Mouse (Mus musculus): ENCODE data around the gene Ehd1.
A peak's percentile ranks its signal among the peaks of the same experiment; 100 is the strongest.

The Ehd1 gene

GRCm38 (mm10) chr19:6331719-6332516 is 55.4 kb downstream of the Ehd1 start:
- DNase-seq (ENCODE audit: low read depth in 1 of 2, low spot score in 2 of 2): peak in 1 of 2 experiments; percentile 37

- DNase-seq (ENCODE audit: low read depth in 1 of 2, low spot score in 2 of 2): no peak
Observed at GRCm38 (mm10) chr19:6333761-6334595, 57.5 kb downstream of the Ehd1 start.

GRCm38 (mm10) chr19:6334673-6335457 is 58.3 kb downstream of the Ehd1 start, which contains the start of gene Men1:
Gene Men1, plus strand, starts transcription at chr19:6334979.
- DNase-seq (ENCODE audit: low read depth in 1 of 2, low spot score in 2 of 2): peak; percentile 78 to 80

- no peak for DNase-seq (ENCODE audit: low read depth in 1 of 2, low spot score in 2 of 2)
Observed at GRCm38 (mm10) chr19:6335458-6335827, 58.9 kb downstream of the Ehd1 start.

- no peak for DNase-seq (ENCODE audit: low read depth in 1 of 2, low spot score in 2 of 2)
Observed at GRCm38 (mm10) chr19:6336920-6337319, 60.4 kb downstream of the Ehd1 start.

GRCm38 (mm10) chr19:6338171-6338570 is 61.6 kb downstream of the Ehd1 start:
- no peak for DNase-seq (ENCODE audit: low read depth in 1 of 2, low spot score in 2 of 2)

- no peak for DNase-seq (ENCODE audit: low read depth in 1 of 2, low spot score in 2 of 2)
Observed at GRCm38 (mm10) chr19:6338716-6339115, 62.2 kb downstream of the Ehd1 start.

GRCm38 (mm10) chr19:6339191-6339590 is 62.7 kb downstream of the Ehd1 start:
- DNase-seq (ENCODE audit: low read depth in 1 of 2, low spot score in 2 of 2): no peak

GRCm38 (mm10) chr19:6339890-6340504 is 63.5 kb downstream of the Ehd1 start:
- peak; percentile 58 to 66 for DNase-seq (ENCODE audit: low read depth in 1 of 2, low spot score in 2 of 2)

- peak; percentile 52 to 72 for DNase-seq (ENCODE audit: low read depth in 1 of 2, low spot score in 2 of 2)
Observed at GRCm38 (mm10) chr19:6340524-6341452, 64.3 kb downstream of the Ehd1 start, which contains the start of gene Map4k2. Gene Map4k2, plus strand, starts transcription at chr19:6341135.

- no peak for DNase-seq (ENCODE audit: low read depth in 1 of 2, low spot score in 2 of 2)
Observed at GRCm38 (mm10) chr19:6341453-6342077, 65.0 kb downstream of the Ehd1 start.

GRCm38 (mm10) chr19:6342276-6342933 is 65.9 kb downstream of the Ehd1 start:
- no peak for DNase-seq (ENCODE audit: low read depth in 1 of 2, low spot score in 2 of 2)

GRCm38 (mm10) chr19:6343066-6343925 is 66.8 kb downstream of the Ehd1 start:
- no peak for DNase-seq (ENCODE audit: low read depth in 1 of 2, low spot score in 2 of 2)

- DNase-seq (ENCODE audit: low read depth in 1 of 2, low spot score in 2 of 2): no peak
Observed at GRCm38 (mm10) chr19:6343996-6344395, 67.5 kb downstream of the Ehd1 start.

- DNase-seq (ENCODE audit: low read depth in 1 of 2, low spot score in 2 of 2): no peak
Observed at GRCm38 (mm10) chr19:6346023-6346422, 69.5 kb downstream of the Ehd1 start.

GRCm38 (mm10) chr19:6346661-6347060 is 70.1 kb downstream of the Ehd1 start:
- DNase-seq (ENCODE audit: low read depth in 1 of 2, low spot score in 2 of 2): no peak

GRCm38 (mm10) chr19:6347615-6348014 is 71.1 kb downstream of the Ehd1 start:
- no peak for DNase-seq (ENCODE audit: low read depth in 1 of 2, low spot score in 2 of 2)

- DNase-seq (ENCODE audit: low read depth in 1 of 2, low spot score in 2 of 2): no peak
Observed at GRCm38 (mm10) chr19:6348717-6349116, 72.2 kb downstream of the Ehd1 start.
